Mouse (Mus musculus): ENCODE data around the gene Olfr1097. TPM values are rescaled to one million over a fixed set of nuclear protein-coding genes. Genes with fewer than 3 reads are reported as not detected.

Olfr1097 gene
- polyA plus RNA-seq (2015; fragmentation: Nextera tagmentation; extraction: Ambion mirVana), result not detected in 2 replicates

GRCm38 (mm10) chr2:86892116-86892515 lies at the start of gene Olfr1097:
Olfr1097 (minus strand) TSS chr2:86892216.

GRCm38 (mm10) chr2:86924445-86924844 lies 32.4 kb upstream of the Olfr1097 start, which contains the start of gene Olfr1098:
Olfr1098 (minus strand) TSS chr2:86924545.

GRCm38 (mm10) chr2:86874702-86875101 lies 17.3 kb downstream of the Olfr1097 start, which contains the start of gene Gm13723:
Gm13723 (minus strand) TSS chr2:86874802.

GRCm38 (mm10) chr2:86851596-86851995 lies 40.4 kb downstream of the Olfr1097 start, which contains the start of gene Olfr1095:
Olfr1095 (minus strand) TSS chr2:86851696.

Other genes starting within 250 kb of the Olfr1097 start
- gene Olfr1085, start 230.2 kb downstream of the Olfr1097 start, polyA plus RNA-seq (2015; fragmentation: Nextera tagmentation; extraction: Ambion mirVana), result not detected in 2 replicates
- gene Olfr1086, start 212.1 kb downstream of the Olfr1097 start, polyA plus RNA-seq (2015; fragmentation: Nextera tagmentation; extraction: Ambion mirVana), result not detected in 2 replicates
- not detected in 2 replicates for gene Olfr1087, start 193.8 kb downstream of the Olfr1097 start, polyA plus RNA-seq (2015; fragmentation: Nextera tagmentation; extraction: Ambion mirVana)
- gene Olfr1089, start 158.5 kb downstream of the Olfr1097 start, polyA plus RNA-seq (2015; fragmentation: Nextera tagmentation; extraction: Ambion mirVana), result not detected in 2 replicates
- not detected in 2 replicates for gene Olfr1090, start 133.2 kb downstream of the Olfr1097 start, polyA plus RNA-seq (2015; fragmentation: Nextera tagmentation; extraction: Ambion mirVana)
- gene Olfr1093, start 109.7 kb downstream of the Olfr1097 start, polyA plus RNA-seq (2015; fragmentation: Nextera tagmentation; extraction: Ambion mirVana), result not detected in 2 replicates
- gene Olfr141, start 82.2 kb downstream of the Olfr1097 start, polyA plus RNA-seq (2015; fragmentation: Nextera tagmentation; extraction: Ambion mirVana), result not detected in 2 replicates
- not detected in 2 replicates for gene Olfr1094, start 67.6 kb downstream of the Olfr1097 start, polyA plus RNA-seq (2015; fragmentation: Nextera tagmentation; extraction: Ambion mirVana)
- gene Olfr1095, start 40.5 kb downstream of the Olfr1097 start, polyA plus RNA-seq (2015; fragmentation: Nextera tagmentation; extraction: Ambion mirVana), result not detected in 2 replicates
- not detected in 2 replicates for gene Gm13723, start 17.4 kb downstream of the Olfr1097 start, polyA plus RNA-seq (2015; fragmentation: Nextera tagmentation; extraction: Ambion mirVana)
- not detected in 2 replicates for gene Olfr1098, start 32.3 kb upstream of the Olfr1097 start, polyA plus RNA-seq (2015; fragmentation: Nextera tagmentation; extraction: Ambion mirVana)
- gene Olfr1099, start 68.5 kb upstream of the Olfr1097 start, polyA plus RNA-seq (2015; fragmentation: Nextera tagmentation; extraction: Ambion mirVana), result not detected in 2 replicates
- gene Olfr1100, start 87.7 kb upstream of the Olfr1097 start, polyA plus RNA-seq (2015; fragmentation: Nextera tagmentation; extraction: Ambion mirVana), result not detected in 2 replicates
- gene Olfr1101, start 99.0 kb upstream of the Olfr1097 start, polyA plus RNA-seq (2015; fragmentation: Nextera tagmentation; extraction: Ambion mirVana), result not detected in 2 replicates
- gene Olfr1102, start 106.2 kb upstream of the Olfr1097 start, polyA plus RNA-seq (2015; fragmentation: Nextera tagmentation; extraction: Ambion mirVana), result not detected in 2 replicates
- gene Olfr1104, start 134.9 kb upstream of the Olfr1097 start, polyA plus RNA-seq (2015; fragmentation: Nextera tagmentation; extraction: Ambion mirVana), result not detected in 2 replicates
- gene Olfr1105, start 144.3 kb upstream of the Olfr1097 start, polyA plus RNA-seq (2015; fragmentation: Nextera tagmentation; extraction: Ambion mirVana), result not detected in 2 replicates
- not detected in 2 replicates for gene Olfr1106, start 160.1 kb upstream of the Olfr1097 start, polyA plus RNA-seq (2015; fragmentation: Nextera tagmentation; extraction: Ambion mirVana)
- gene Olfr1107, start 183.6 kb upstream of the Olfr1097 start, polyA plus RNA-seq (2015; fragmentation: Nextera tagmentation; extraction: Ambion mirVana), result not detected in 2 replicates
- gene Olfr1109, start 203.8 kb upstream of the Olfr1097 start, polyA plus RNA-seq (2015; fragmentation: Nextera tagmentation; extraction: Ambion mirVana), result not detected in 2 replicates
- not detected in 2 replicates for gene Olfr259, start 222.4 kb upstream of the Olfr1097 start, polyA plus RNA-seq (2015; fragmentation: Nextera tagmentation; extraction: Ambion mirVana)
- gene Olfr1110, start 248.1 kb upstream of the Olfr1097 start, polyA plus RNA-seq (2015; fragmentation: Nextera tagmentation; extraction: Ambion mirVana), result not detected in 2 replicates